Mouse (Mus musculus): ENCODE results near the gene Gm3854. TPM values are rescaled to one million over a fixed set of nuclear protein-coding genes. Genes with fewer than 3 reads are reported as not detected.

Gene Gm3854
- 0.54 TPM for polyA plus RNA-seq (2015; fragmentation: Illumina TruSeq; extraction: RNeasy Lipid Tissue Mini Kit (QIAGEN cat#74804); ENCODE audit: insufficient read depth, low replicate concordance)

GRCm38 (mm10) chr7:6343501-6344071 lies at the start of gene Gm3854:
Gm3854 (plus strand) TSS chr7:6343759.

GRCm38 (mm10) chr7:6331233-6331956 lies 12.2 kb upstream of the Gm3854 start, which contains the start of gene Zfp583:
Zfp583 (minus strand) TSS chr7:6331285.

GRCm38 (mm10) chr7:6363047-6363488 lies 19.5 kb downstream of the Gm3854 start, which contains the start of gene Zfp78:
Zfp78 (plus strand) TSS chr7:6363280.

GRCm38 (mm10) chr7:6383044-6383455 lies 39.5 kb downstream of the Gm3854 start, which contains the start of gene Zfp28:
Zfp28 (plus strand) TSS chr7:6383295.

GRCm38 (mm10) chr7:6397996-6398975 lies 54.7 kb downstream of the Gm3854 start, which contains the start of gene Smim17:
Smim17 (plus strand) TSS chr7:6398715.

Other genes with a start within 250 kb of the Gm3854 start
- gene Zfp787, start 187.8 kb upstream of the Gm3854 start, polyA plus RNA-seq (2015; fragmentation: Illumina TruSeq; extraction: RNeasy Lipid Tissue Mini Kit (QIAGEN cat#74804); ENCODE audit: insufficient read depth, low replicate concordance) = 19.4 TPM
- gene Zfp444, start 171.5 kb upstream of the Gm3854 start, polyA plus RNA-seq (2015; fragmentation: Illumina TruSeq; extraction: RNeasy Lipid Tissue Mini Kit (QIAGEN cat#74804); ENCODE audit: insufficient read depth, low replicate concordance) = 11.0 TPM
- not detected for gene Galp, start 146.7 kb upstream of the Gm3854 start, polyA plus RNA-seq (2015; fragmentation: Illumina TruSeq; extraction: RNeasy Lipid Tissue Mini Kit (QIAGEN cat#74804); ENCODE audit: insufficient read depth, low replicate concordance)
- gene Zscan5b, start 121.5 kb upstream of the Gm3854 start, polyA plus RNA-seq (2015; fragmentation: Illumina TruSeq; extraction: RNeasy Lipid Tissue Mini Kit (QIAGEN cat#74804); ENCODE audit: insufficient read depth, low replicate concordance) = not detected
- not detected for gene Epp13, start 91.0 kb upstream of the Gm3854 start, polyA plus RNA-seq (2015; fragmentation: Illumina TruSeq; extraction: RNeasy Lipid Tissue Mini Kit (QIAGEN cat#74804); ENCODE audit: insufficient read depth, low replicate concordance)
- gene Zfp667, start 57.2 kb upstream of the Gm3854 start, polyA plus RNA-seq (2015; fragmentation: Illumina TruSeq; extraction: RNeasy Lipid Tissue Mini Kit (QIAGEN cat#74804); ENCODE audit: insufficient read depth, low replicate concordance) = 6.6 TPM
- 4.1 TPM for gene Zfp583, start 12.5 kb upstream of the Gm3854 start, polyA plus RNA-seq (2015; fragmentation: Illumina TruSeq; extraction: RNeasy Lipid Tissue Mini Kit (QIAGEN cat#74804); ENCODE audit: insufficient read depth, low replicate concordance)
- gene Zfp78, start 19.5 kb downstream of the Gm3854 start, polyA plus RNA-seq (2015; fragmentation: Illumina TruSeq; extraction: RNeasy Lipid Tissue Mini Kit (QIAGEN cat#74804); ENCODE audit: insufficient read depth, low replicate concordance) = 6.7 TPM
- gene Zfp28, start 39.5 kb downstream of the Gm3854 start, polyA plus RNA-seq (2015; fragmentation: Illumina TruSeq; extraction: RNeasy Lipid Tissue Mini Kit (QIAGEN cat#74804); ENCODE audit: insufficient read depth, low replicate concordance) = 10.9 TPM
- gene Smim17, start 55.0 kb downstream of the Gm3854 start, polyA plus RNA-seq (2015; fragmentation: Illumina TruSeq; extraction: RNeasy Lipid Tissue Mini Kit (QIAGEN cat#74804); ENCODE audit: insufficient read depth, low replicate concordance) = not detected
- not detected for gene Gm20715, start 66.5 kb downstream of the Gm3854 start, polyA plus RNA-seq (2015; fragmentation: Illumina TruSeq; extraction: RNeasy Lipid Tissue Mini Kit (QIAGEN cat#74804); ENCODE audit: insufficient read depth, low replicate concordance)
- gene Olfr1344, start 94.9 kb downstream of the Gm3854 start, polyA plus RNA-seq (2015; fragmentation: Illumina TruSeq; extraction: RNeasy Lipid Tissue Mini Kit (QIAGEN cat#74804); ENCODE audit: insufficient read depth, low replicate concordance) = not detected
- not detected for gene Olfr1336, start 112.4 kb downstream of the Gm3854 start, polyA plus RNA-seq (2015; fragmentation: Illumina TruSeq; extraction: RNeasy Lipid Tissue Mini Kit (QIAGEN cat#74804); ENCODE audit: insufficient read depth, low replicate concordance)
- gene Olfr1346, start 123.3 kb downstream of the Gm3854 start, polyA plus RNA-seq (2015; fragmentation: Illumina TruSeq; extraction: RNeasy Lipid Tissue Mini Kit (QIAGEN cat#74804); ENCODE audit: insufficient read depth, low replicate concordance) = not detected
- gene Olfr5, start 143.2 kb downstream of the Gm3854 start, polyA plus RNA-seq (2015; fragmentation: Illumina TruSeq; extraction: RNeasy Lipid Tissue Mini Kit (QIAGEN cat#74804); ENCODE audit: insufficient read depth, low replicate concordance) = not detected
- not detected for gene Olfr1347, start 156.0 kb downstream of the Gm3854 start, polyA plus RNA-seq (2015; fragmentation: Illumina TruSeq; extraction: RNeasy Lipid Tissue Mini Kit (QIAGEN cat#74804); ENCODE audit: insufficient read depth, low replicate concordance)
- not detected for gene Olfr1348, start 165.0 kb downstream of the Gm3854 start, polyA plus RNA-seq (2015; fragmentation: Illumina TruSeq; extraction: RNeasy Lipid Tissue Mini Kit (QIAGEN cat#74804); ENCODE audit: insufficient read depth, low replicate concordance)
- gene Olfr1349, start 179.2 kb downstream of the Gm3854 start, polyA plus RNA-seq (2015; fragmentation: Illumina TruSeq; extraction: RNeasy Lipid Tissue Mini Kit (QIAGEN cat#74804); ENCODE audit: insufficient read depth, low replicate concordance) = not detected
- not detected for gene Olfr1350, start 221.1 kb downstream of the Gm3854 start, polyA plus RNA-seq (2015; fragmentation: Illumina TruSeq; extraction: RNeasy Lipid Tissue Mini Kit (QIAGEN cat#74804); ENCODE audit: insufficient read depth, low replicate concordance)